Mouse (Mus musculus): ENCODE measurements around the gene Rab21. TPM values are rescaled to one million over a fixed set of nuclear protein-coding genes. Genes with fewer than 3 reads are reported as not detected.

Gene Rab21
- 83.8 TPM for polyA plus RNA-seq (2017; shearing (Covaris generic))

GRCm38 (mm10) chr10:115315473-115316171, at the start of gene Rab21:
Rab21 (minus strand) TSS chr10:115315594.

GRCm38 (mm10) chr10:115361840-115362622, 46.6 kb upstream of the Rab21 start, which contains the start of gene Tmem19:
Tmem19 (minus strand) TSS chr10:115362501.

GRCm38 (mm10) chr10:115251088-115251934, 64.1 kb downstream of the Rab21 start, which contains the start of gene Tbc1d15:
Tbc1d15 (minus strand) TSS chr10:115251467.

Other genes with a start within 250 kb of the Rab21 start
- not detected for gene Tph2, start 130.6 kb downstream of the Rab21 start, polyA plus RNA-seq (2017; shearing (Covaris generic))
- gene Tbc1d15, start 64.1 kb downstream of the Rab21 start, polyA plus RNA-seq (2017; shearing (Covaris generic)): 181 TPM
- gene Tmem19, start 46.9 kb upstream of the Rab21 start, polyA plus RNA-seq (2017; shearing (Covaris generic)): 12.8 TPM
- gene Thap2, start 68.8 kb upstream of the Rab21 start, polyA plus RNA-seq (2017; shearing (Covaris generic)): 5.8 TPM
- gene Zfc3h1, start 69.4 kb upstream of the Rab21 start, polyA plus RNA-seq (2017; shearing (Covaris generic)): 21.6 TPM